Mouse (Mus musculus): ENCODE data around the gene 2410137M14Rik. TPM values are rescaled to one million over a fixed set of nuclear protein-coding genes. Genes with fewer than 3 reads are reported as not detected.
"Not testable (repeated sequence)": the region's sequence is repeated elsewhere in the genome, so short reads cannot be mapped to it uniquely, and the experiment has no call there.

Gene 2410137M14Rik
- not detected in 2 replicates for polyA plus RNA-seq (2015; fragmentation: Nextera tagmentation; extraction: Ambion mirVana)

- Histone ChIP-seq H3K27ac (replicated peaks) (no peak within 1 kb of the TSS), H3K4me2 (peak within 1 kb of the TSS; percentile 71), H3K27me3 (replicated peaks) (peaks cover 15% of the 10 kb centered on the region), H3K4me3 (peak within 1 kb of the TSS; percentile 44), H3K9ac (peak within 1 kb of the TSS; percentile 63), H3K9me3 (no peaks in the 10 kb centered on the region), H3K36me3 (no peaks in the 10 kb centered on the region), H3K4me1 (peaks cover 16% of the 10 kb centered on the region)
- ATAC-seq (ENCODE audit: extremely low read depth, insufficient number of reproducible peaks, low FRiP score, low TSS enrichment): no peak
- WGBS: 6% methylated on average over 18 of the region's 18 CpGs
Measured at GRCm38 (mm10) chr17:36981221-36981813, at the start of gene 2410137M14Rik. Gene 2410137M14Rik, minus strand, starts transcription at chr17:36981237.

- no peaks in the 10 kb centered on the region for H3K36me3 ChIP-seq
- no peaks in the 10 kb centered on the region for H3K9me3 ChIP-seq
- H3K4me2 ChIP-seq: peak overlapping the region; percentile 71
- WGBS: 73% methylated on average over 8 of the region's 8 CpGs
- H3K4me3 ChIP-seq: peak overlapping the region; percentile 57
- peak overlapping the region; percentile 75 for H3K9ac ChIP-seq
- H3K4me1 ChIP-seq: 0 out of 2 replicates have a peak, but pooled peaks cover 3% of the 10 kb centered on the region
- no peak for ATAC-seq (ENCODE audit: extremely low read depth, insufficient number of reproducible peaks, low FRiP score, low TSS enrichment)
- peak overlapping the region; percentile 94 for H3K27ac ChIP-seq (replicated peaks)
- no peaks in the 10 kb centered on the region for H3K27me3 ChIP-seq (replicated peaks)
Measured at GRCm38 (mm10) chr17:37029162-37029561, 48.1 kb upstream of the 2410137M14Rik start.

- H3K4me2 ChIP-seq: peak overlapping the region; percentile 71
- ATAC-seq (ENCODE audit: extremely low read depth, insufficient number of reproducible peaks, low FRiP score, low TSS enrichment): peak; percentile 94
- H3K27ac ChIP-seq (replicated peaks): peak overlapping the region; percentile 94
- no peaks in the 10 kb centered on the region for H3K9me3 ChIP-seq
- 1% methylated on average over 14 of the region's 14 CpGs for WGBS
- 0 out of 2 replicates have a peak, but pooled peaks cover 3% of the 10 kb centered on the region for H3K4me1 ChIP-seq
- peak overlapping the region; percentile 57 for H3K4me3 ChIP-seq
- no peaks in the 10 kb centered on the region for H3K27me3 ChIP-seq (replicated peaks)
- no peaks in the 10 kb centered on the region for H3K36me3 ChIP-seq
- H3K9ac ChIP-seq: peak overlapping the region; percentile 75
Measured at GRCm38 (mm10) chr17:37028683-37029120, 47.7 kb upstream of the 2410137M14Rik start.

DNA sequence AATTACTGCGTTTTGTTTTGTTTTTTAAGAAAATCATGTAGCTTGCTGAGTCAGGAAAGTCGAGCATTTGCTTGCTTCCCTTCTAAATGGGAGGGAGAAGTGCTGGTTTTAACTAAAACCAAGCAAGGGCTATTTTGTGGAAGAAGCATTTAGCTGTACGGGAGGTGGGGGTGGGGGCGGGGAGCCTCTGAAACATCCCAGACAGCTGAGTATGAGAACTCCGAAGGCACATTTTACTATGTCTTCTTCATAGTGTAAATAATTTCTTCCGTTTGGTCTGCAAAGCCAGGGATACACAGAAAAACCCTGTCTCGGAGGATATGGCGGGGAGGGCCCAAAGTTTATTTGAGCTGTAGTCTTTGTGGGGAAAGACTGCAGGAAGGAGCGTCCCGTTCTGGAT lies 47.2 kb upstream of the 2410137M14Rik start:
- H3K9ac ChIP-seq: peak overlapping the region; percentile 75
- ATAC-seq (ENCODE audit: extremely low read depth, insufficient number of reproducible peaks, low FRiP score, low TSS enrichment): no peak
- H3K27ac ChIP-seq (replicated peaks): peak overlapping the region; percentile 94
- no peaks in the 10 kb centered on the region for H3K27me3 ChIP-seq (replicated peaks)
- 0 out of 2 replicates have a peak, but pooled peaks cover 3% of the 10 kb centered on the region for H3K4me1 ChIP-seq
- H3K4me3 ChIP-seq: peak overlapping the region; percentile 57
- no peaks in the 10 kb centered on the region for H3K36me3 ChIP-seq
- H3K9me3 ChIP-seq: no peaks in the 10 kb centered on the region
- H3K4me2 ChIP-seq: peak overlapping the region; percentile 71
- WGBS: 8% methylated on average over 10 of the region's 10 CpGs

- Histone ChIP-seq H3K36me3 (no peaks in the 10 kb centered on the region), H3K4me2 (no peak overlapping the region), H3K27ac (replicated peaks) (no peak overlapping the region), H3K9me3 (no peaks in the 10 kb centered on the region), H3K4me3 (no peak overlapping the region), H3K27me3 (replicated peaks) (no peaks in the 10 kb centered on the region), H3K9ac (no peak overlapping the region), H3K4me1 (0 out of 2 replicates have a peak, but pooled peaks cover 3% of the 10 kb centered on the region)
- 89% methylated on average over 4 of the region's 4 CpGs for WGBS
- no peak for ATAC-seq (ENCODE audit: extremely low read depth, insufficient number of reproducible peaks, low FRiP score, low TSS enrichment)
Measured at GRCm38 (mm10) chr17:37027486-37027885, 46.4 kb upstream of the 2410137M14Rik start.

DNA sequence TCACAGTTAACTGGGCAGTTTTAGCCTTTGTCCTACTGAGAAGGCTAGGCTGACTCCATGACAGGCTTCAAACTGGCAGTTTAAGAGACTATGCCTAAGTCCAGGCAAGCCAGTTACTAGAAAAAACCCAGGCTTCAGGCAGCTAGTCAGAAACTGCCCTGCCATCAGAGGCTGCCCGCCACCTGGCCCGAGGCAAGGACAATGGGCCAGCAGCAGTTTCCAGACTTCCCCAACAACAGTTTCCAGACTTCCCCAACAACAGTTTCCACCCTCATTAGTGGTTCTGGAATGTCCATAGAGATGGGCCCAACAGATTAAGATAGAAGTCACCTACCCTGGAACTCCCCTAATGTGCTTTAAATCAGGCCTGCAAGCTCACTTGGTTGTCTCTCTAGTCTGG lies 45.4 kb upstream of the 2410137M14Rik start:
- Histone ChIP-seq H3K27ac (replicated peaks) (no peak overlapping the region), H3K36me3 (no peaks in the 10 kb centered on the region), H3K9ac (no peak overlapping the region), H3K4me1 (0 out of 2 replicates have a peak, but pooled peaks cover 3% of the 10 kb centered on the region), H3K9me3 (no peaks in the 10 kb centered on the region), H3K4me3 (no peak overlapping the region), H3K4me2 (no peak overlapping the region), H3K27me3 (replicated peaks) (no peaks in the 10 kb centered on the region)
- WGBS: 66% methylated on average over 2 of the region's 2 CpGs
- ATAC-seq (ENCODE audit: extremely low read depth, insufficient number of reproducible peaks, low FRiP score, low TSS enrichment): no peak

DNA sequence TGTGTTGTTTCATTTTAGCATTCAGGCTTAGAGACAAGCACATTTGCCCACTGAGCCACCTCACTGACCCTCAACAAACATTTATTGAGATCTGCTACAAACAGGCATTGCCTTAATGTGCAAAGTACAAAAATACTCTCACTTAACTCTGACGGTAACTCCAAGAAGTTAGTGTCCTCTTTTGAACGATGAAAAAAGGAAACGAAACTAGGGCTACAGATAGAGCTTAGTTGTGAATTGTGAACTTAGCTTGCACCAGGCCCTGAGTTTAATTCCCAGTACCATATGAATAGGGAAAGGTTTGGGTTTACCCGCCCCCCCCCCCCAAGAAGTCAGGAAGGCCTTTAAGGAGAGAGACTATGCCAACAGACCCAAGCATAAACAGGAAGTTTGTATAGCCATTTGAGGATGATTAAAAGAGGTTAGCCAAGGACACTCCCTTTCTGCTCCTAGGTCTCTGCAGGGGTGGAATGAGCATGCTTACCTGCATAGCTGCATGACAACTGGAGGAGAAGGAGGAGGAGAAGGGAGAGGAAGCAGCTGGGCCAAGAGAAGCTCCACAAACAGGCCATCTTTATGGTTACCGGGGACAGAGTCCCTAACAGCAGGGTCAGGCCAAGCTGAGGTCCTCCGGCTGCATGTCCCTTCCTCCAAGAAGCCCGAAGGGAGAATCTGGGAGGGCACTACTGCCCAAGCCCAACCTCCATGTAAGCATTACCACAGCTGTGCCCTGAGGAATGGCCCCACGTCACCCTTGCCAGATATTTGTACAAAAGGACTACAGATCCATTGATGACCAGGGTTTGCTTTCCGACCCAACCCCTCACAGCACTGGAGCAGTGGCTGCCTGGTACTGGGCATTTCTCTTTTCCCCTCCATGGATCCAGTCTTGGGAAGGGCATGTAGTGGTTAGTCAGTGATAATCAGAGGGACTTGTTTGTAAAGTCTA lies 41.9 kb upstream of the 2410137M14Rik start, which contains the start of gene Mog:
Mog (minus strand) TSS at position 771 of the 949 bp plus-strand sequence.
- Histone ChIP-seq H3K4me1 (0 out of 2 replicates have a peak, but pooled peaks cover 3% of the 10 kb centered on the region), H3K27ac (replicated peaks) (no peak within 1 kb of the TSS), H3K36me3 (no peaks in the 10 kb centered on the region), H3K9ac (no peak within 1 kb of the TSS), H3K27me3 (replicated peaks) (no peaks in the 10 kb centered on the region), H3K4me3 (no peak within 1 kb of the TSS), H3K9me3 (no peaks in the 10 kb centered on the region), H3K4me2 (no peak within 1 kb of the TSS)
- ATAC-seq (ENCODE audit: extremely low read depth, insufficient number of reproducible peaks, low FRiP score, low TSS enrichment): no peak
- 72% methylated on average over 9 of the region's 9 CpGs for WGBS

DNA sequence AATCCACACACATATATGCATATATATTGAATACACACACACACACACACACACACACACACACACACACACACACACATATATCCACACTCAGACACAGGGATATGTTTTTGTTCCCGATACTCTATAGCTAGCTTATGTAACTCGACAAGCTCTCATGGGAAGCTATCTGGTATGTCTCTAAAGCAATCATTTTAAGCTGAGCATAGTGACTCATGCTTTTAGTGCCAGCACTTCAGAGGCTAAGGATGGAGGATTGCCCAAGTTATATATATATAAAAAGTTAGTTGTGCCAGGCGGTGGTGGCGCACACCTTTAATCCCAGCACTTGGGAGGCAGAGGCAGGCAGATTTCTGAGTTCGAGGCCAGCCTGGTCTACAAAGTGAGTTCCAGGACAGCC lies 38.2 kb upstream of the 2410137M14Rik start:
- H3K27ac ChIP-seq (replicated peaks); H3K4me1 ChIP-seq; H3K4me2 ChIP-seq; H3K9ac ChIP-seq; H3K4me3 ChIP-seq; H3K9me3 ChIP-seq; ATAC-seq (ENCODE audit: extremely low read depth, insufficient number of reproducible peaks, low FRiP score, low TSS enrichment); H3K36me3 ChIP-seq; H3K27me3 ChIP-seq (replicated peaks): not testable (repeated sequence)
- 72% methylated on average over 5 of the region's 5 CpGs for WGBS

- no peaks in the 10 kb centered on the region for H3K36me3 ChIP-seq
- H3K9ac ChIP-seq: no peak overlapping the region
- no peak for ATAC-seq (ENCODE audit: extremely low read depth, insufficient number of reproducible peaks, low FRiP score, low TSS enrichment)
- no peak overlapping the region for H3K4me2 ChIP-seq
- no peaks in the 10 kb centered on the region for H3K4me1 ChIP-seq
- WGBS: 74% methylated on average over 3 of the region's 3 CpGs
- no peak overlapping the region for H3K27ac ChIP-seq (replicated peaks)
- H3K9me3 ChIP-seq: no peaks in the 10 kb centered on the region
- no peaks in the 10 kb centered on the region for H3K27me3 ChIP-seq (replicated peaks)
- H3K4me3 ChIP-seq: no peak overlapping the region
Measured at GRCm38 (mm10) chr17:37018328-37018727, 37.3 kb upstream of the 2410137M14Rik start.

DNA sequence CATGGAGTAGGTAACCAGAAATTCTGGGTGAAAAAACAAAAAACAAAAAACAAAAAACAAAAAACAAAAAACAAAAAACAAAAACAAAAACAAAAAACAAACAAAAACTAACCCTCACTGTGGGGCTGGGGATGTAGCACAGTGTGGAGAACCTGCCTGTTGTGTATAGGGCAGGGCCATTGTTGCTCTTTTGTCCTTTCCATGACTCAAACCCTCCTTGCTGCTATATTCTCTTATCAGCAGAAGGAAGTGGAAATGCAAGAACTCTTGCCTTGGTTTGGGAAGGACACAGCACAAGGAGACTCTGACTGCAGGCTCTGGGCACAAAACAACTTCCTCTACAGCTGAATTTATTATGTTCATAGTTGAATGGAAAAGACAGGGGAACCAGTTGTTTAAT lies 35.3 kb upstream of the 2410137M14Rik start:
- no peak for ATAC-seq (ENCODE audit: extremely low read depth, insufficient number of reproducible peaks, low FRiP score, low TSS enrichment)
- no peak overlapping the region for H3K4me2 ChIP-seq
- H3K4me3 ChIP-seq: no peak overlapping the region
- no peaks in the 10 kb centered on the region for H3K4me1 ChIP-seq
- no peak overlapping the region for H3K27ac ChIP-seq (replicated peaks)
- no peaks in the 10 kb centered on the region for H3K27me3 ChIP-seq (replicated peaks)
- H3K9ac ChIP-seq: no peak overlapping the region
- H3K9me3 ChIP-seq: no peaks in the 10 kb centered on the region
- peaks cover under 1% of the 10 kb centered on the region; the same call in 1 of the 2 replicates for H3K36me3 ChIP-seq

- Histone ChIP-seq H3K36me3 (peaks cover 42% of the 10 kb centered on the region), H3K4me3 (no peak overlapping the region), H3K9ac (no peak overlapping the region), H3K27me3 (replicated peaks) (no peaks in the 10 kb centered on the region), H3K27ac (replicated peaks) (no peak overlapping the region), H3K9me3 (no peaks in the 10 kb centered on the region), H3K4me2 (no peak overlapping the region), H3K4me1 (no peaks in the 10 kb centered on the region)
- ATAC-seq (ENCODE audit: extremely low read depth, insufficient number of reproducible peaks, low FRiP score, low TSS enrichment): no peak
- 46% methylated on average over 5 of the region's 5 CpGs for WGBS
Measured at GRCm38 (mm10) chr17:37012141-37012540, 31.1 kb upstream of the 2410137M14Rik start.
